Mouse (Mus musculus) activated CD4-positive, CD25-positive, alpha-beta regulatory T cell, adult 4 months (primary cell): Measurements from ENCODE around the gene Psmb8. TPM values are rescaled to one million over a fixed set of nuclear protein-coding genes. Genes with fewer than 3 reads are reported as not detected.

Source experiments
- polyA plus RNA-seq, 2 experiments: library from polyadenylated mRNA; unstranded; fragments of 100-300 nt; shearing (Covaris generic); gene quantifications; one replicate each; pipeline ENCODE4 v1.2.1; 2017

Psmb8 gene
- polyA plus RNA-seq, 2 experiments from 2014 or later, result 892 to 1,228 TPM

Other genes starting within 250 kb of the Psmb8 start
- 10 to 100 TPM; 18.7 to 19.0 TPM for gene B3galt4, start 246.2 kb upstream of the Psmb8 start, polyA plus RNA-seq
- gene Vps52, start 241.9 kb upstream of the Psmb8 start, polyA plus RNA-seq, result 10 to 100 TPM; 25.1 to 28.2 TPM
- gene Rps18, start 241.7 kb upstream of the Psmb8 start, polyA plus RNA-seq, result 1,000 to 10,000 TPM; 6,680 to 7,218 TPM
- gene H2-K1, start 197.4 kb upstream of the Psmb8 start, polyA plus RNA-seq, result 1,000 to 10,000 TPM; 4,668 to 6,585 TPM
- 1 to 10 TPM; 2.2 to 3.4 TPM for gene Ring1, start 173.0 kb upstream of the Psmb8 start, polyA plus RNA-seq
- 10 to 100 TPM; 29.3 to 35.2 TPM for gene H2-Ke6, start 169.7 kb upstream of the Psmb8 start, polyA plus RNA-seq
- gene Slc39a7, start 166.0 kb upstream of the Psmb8 start, polyA plus RNA-seq, result 10 to 100 TPM; 34.6 to 49.4 TPM
- gene Rxrb, start 165.9 kb upstream of the Psmb8 start, polyA plus RNA-seq, result 1 to 10 TPM; 7.2 to 9.0 TPM
- under 1 TPM; 0.07 to 0.20 TPM for gene Col11a2, start 158.3 kb upstream of the Psmb8 start, polyA plus RNA-seq
- 10 to 100 TPM; 42.9 to 45.4 TPM for gene H2-Oa, start 105.4 kb upstream of the Psmb8 start, polyA plus RNA-seq
- gene H2-DMa, start 78.2 kb upstream of the Psmb8 start, polyA plus RNA-seq, result 100 to 1,000 TPM; 152 to 211 TPM
- 100 to 1,000 TPM in 1 of 2 experiments, 10 to 100 TPM in 1; 99.8 to 116 TPM for gene Brd2, start 75.1 kb upstream of the Psmb8 start, polyA plus RNA-seq
- 10 to 100 TPM in 1 of 2 experiments, 1 to 10 TPM in 1; 4.8 to 19.7 TPM for gene H2-DMb2, start 54.4 kb upstream of the Psmb8 start, polyA plus RNA-seq
- gene H2-DMb1, start 44.6 kb upstream of the Psmb8 start, polyA plus RNA-seq, result 1 to 10 TPM; 1.9 to 3.7 TPM
- 100 to 1,000 TPM; 134 to 207 TPM for gene Tap1, start 10.2 kb upstream of the Psmb8 start, polyA plus RNA-seq
- 100 to 1,000 TPM; 320 to 348 TPM for gene Psmb9, start 10.0 kb upstream of the Psmb8 start, polyA plus RNA-seq
- 100 to 1,000 TPM in 1 of 2 experiments, 10 to 100 TPM in 1; 68.0 to 148 TPM for gene Tap2, start 5.8 kb downstream of the Psmb8 start, polyA plus RNA-seq
- 10 to 100 TPM; 57.3 to 70.9 TPM for gene H2-Ob, start 41.2 kb downstream of the Psmb8 start, polyA plus RNA-seq
- 10 to 100 TPM in 1 of 2 experiments, 1 to 10 TPM in 1; 3.7 to 69.9 TPM for gene H2-Ab1, start 60.0 kb downstream of the Psmb8 start, polyA plus RNA-seq
- 10 to 100 TPM in 1 of 2 experiments, 1 to 10 TPM in 1; 4.0 to 79.3 TPM for gene H2-Aa, start 90.1 kb downstream of the Psmb8 start, polyA plus RNA-seq
- 10 to 100 TPM in 1 of 2 experiments, 1 to 10 TPM in 1; 5.2 to 64.7 TPM for gene H2-Eb1, start 108.1 kb downstream of the Psmb8 start, polyA plus RNA-seq
- gene H2-Eb2, start 127.9 kb downstream of the Psmb8 start, polyA plus RNA-seq, result under 1 TPM; 0.13 to 0.36 TPM
- under 1 TPM; 0.17 to 0.42 TPM for gene Btnl2, start 157.1 kb downstream of the Psmb8 start, polyA plus RNA-seq
- not detected for gene Btnl1, start 179.4 kb downstream of the Psmb8 start, polyA plus RNA-seq
- gene BC051142, start 201.1 kb downstream of the Psmb8 start, polyA plus RNA-seq, result 1 to 10 TPM in 1 of 2 experiments, not detected in 1; 2.3 TPM